Mouse (Mus musculus) 416B (cell line): ENCODE measurements around the gene Ube2m.

Experiments used
- DNase-seq: peaks from one replicate; pipeline ENCODE4 v3.0.0; 2011; ENCODE audit warnings: low read depth

Gene Ube2m

DNA sequence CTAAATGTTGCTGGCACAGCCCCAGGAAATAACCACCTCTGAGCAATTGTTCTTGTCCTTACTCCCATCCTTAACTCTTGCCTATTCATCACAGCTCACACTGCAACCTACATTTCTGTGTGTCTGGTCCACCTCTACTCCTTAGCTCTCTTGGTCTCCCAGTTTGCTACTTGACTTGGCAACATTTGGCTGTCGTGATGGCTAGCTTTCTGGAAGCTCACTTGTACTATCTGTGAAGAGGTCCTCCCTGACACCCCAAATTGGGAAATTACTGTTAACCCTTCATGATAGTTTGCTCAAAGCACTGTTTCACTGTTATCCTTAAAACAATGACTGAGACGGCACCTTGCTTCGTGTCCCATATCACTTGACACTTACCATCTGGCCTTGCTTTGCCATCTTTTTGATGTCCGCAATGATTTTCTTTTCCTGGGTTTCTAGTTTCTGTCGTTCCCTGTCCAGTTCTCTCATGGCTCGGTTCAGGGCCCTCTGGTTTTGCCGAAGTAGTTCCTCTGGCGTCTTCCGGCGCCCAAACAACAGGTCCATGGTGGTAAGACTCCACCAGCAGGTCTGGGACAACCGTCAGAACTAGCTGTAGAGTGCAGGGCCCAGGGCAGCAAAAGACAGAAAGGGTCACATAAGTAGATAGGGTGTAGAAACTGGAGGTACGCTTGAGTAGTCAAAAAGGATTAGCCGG lies 4.5 kb downstream of the Ube2m start:
- no peak for DNase-seq

DNA sequence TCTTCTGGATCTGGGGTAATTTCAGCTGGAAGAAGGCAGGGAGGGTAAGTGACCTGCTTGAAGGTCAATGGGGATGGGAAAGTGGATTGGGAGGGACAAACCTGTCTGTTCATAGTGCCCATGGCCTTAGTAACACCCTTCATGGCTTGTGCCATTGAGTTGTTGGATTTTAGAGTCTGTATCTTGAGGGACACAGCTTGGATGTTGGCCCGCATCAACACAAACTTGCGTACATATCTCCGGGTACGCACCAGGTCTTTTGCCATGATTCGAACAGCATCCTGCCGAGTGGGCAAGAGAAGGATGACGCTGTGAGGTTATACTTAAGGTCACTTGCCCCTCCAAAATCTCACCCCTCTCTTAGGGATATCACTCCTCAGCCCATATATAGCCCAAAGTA lies 5.5 kb downstream of the Ube2m start:
- DNase-seq = no peak

DNA sequence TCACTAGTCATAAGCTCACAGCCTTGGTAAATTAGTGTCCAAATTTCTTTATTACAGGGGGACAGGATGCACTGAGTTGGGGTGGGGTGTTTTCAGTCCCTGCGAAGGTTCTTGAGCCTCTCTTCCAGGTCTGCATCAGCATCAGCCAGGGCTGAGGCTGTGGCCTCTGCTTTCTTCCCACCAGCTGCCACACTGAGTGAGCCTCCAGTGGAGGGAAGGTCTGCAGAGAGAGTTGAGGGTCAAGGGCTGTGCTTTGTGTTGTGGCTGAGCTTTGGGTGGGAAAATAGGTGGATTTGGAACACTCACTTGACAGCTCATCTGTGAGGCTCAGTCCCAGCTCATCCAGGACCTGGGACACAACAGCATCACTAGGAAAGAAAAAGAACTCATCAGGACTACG lies 6.1 kb downstream of the Ube2m start:
- no peak for DNase-seq

DNA sequence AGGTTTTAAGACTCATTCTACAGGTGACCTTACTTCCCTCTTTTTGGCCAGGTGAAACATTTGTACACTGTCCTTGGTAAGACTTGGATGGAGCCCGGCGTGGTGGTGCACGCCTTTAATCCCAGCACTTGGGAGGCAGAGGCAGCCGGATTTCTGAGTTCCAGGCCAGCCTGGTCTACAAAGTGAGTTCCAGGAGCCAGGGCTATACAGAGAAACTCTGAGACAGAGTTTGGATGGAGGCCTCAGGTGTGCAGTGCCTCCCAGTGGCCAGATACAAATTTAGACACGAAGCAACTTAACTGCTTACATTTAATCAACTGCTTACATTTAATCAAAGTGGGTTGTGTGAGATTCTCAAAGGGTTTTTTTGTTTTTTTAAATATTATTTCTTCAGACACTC lies 7.0 kb downstream of the Ube2m start:
- DNase-seq = peak; percentile 59

DNA sequence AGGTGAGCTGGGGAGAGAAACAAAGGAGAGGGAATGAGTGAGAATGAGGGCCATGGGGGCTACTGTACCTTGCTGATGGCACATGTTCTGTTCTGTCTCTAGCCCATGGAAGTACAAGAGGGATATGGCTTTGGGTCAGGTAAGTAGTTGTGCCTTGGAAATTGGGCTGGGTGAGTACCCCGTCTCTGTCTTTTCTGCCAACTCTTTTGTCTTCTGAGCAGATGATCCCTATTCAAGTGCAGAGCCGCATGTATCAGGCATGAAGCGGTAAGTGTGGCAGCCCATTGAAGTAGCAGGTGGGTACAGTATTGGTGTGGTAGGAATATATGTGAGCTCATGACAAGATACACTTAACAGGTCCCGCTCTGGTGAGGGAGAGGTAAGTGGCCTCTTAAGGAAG lies 9.1 kb downstream of the Ube2m start:
- no peak for DNase-seq

DNA sequence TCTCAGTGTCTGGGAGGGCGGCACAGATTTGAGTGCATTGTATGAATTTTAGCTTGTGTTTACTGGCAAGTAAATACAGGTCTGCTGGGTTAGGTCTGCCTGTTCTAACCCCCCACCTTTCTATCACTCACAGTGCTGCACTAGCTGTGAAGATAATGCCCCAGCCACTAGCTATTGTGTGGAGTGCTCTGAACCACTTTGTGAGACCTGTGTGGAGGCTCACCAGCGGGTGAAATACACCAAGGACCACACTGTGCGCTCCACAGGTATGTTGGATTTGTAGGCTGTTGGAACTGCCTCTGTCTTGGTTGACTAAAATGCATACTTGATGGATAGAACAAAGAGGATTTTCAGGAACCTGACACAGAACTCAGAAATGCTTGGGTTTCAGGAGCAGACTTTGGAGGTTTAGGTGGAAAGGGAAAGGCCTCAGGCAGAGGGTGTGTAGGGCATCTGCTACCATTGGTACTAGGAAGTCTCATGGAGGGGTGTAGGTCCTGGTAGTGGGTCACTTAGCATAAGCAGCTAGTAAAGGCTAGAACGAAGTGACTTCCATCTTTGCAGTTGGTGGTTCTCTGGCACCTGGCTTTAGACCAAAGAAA lies 12.5 kb downstream of the Ube2m start:
- DNase-seq = no peak

DNA sequence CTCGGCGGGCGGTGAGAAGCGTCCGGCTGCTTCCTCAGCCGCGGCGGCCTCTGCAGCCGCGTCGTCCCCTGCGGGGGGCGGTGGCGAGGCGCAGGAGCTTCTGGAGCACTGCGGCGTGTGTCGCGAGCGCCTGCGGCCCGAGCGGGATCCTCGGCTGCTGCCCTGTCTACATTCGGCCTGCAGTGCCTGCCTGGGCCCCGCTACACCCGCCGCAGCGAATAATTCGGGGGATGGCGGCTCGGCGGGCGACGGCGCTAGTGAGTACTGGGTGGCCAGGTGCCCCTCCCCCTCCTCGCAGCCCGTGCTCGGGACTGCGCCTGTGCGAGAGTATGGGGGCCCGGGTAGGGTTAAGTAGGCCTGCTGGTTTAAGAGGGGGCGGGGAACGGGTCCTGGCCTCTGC lies 13.3 kb downstream of the Ube2m start:
- DNase-seq = peak; percentile 69

DNA sequence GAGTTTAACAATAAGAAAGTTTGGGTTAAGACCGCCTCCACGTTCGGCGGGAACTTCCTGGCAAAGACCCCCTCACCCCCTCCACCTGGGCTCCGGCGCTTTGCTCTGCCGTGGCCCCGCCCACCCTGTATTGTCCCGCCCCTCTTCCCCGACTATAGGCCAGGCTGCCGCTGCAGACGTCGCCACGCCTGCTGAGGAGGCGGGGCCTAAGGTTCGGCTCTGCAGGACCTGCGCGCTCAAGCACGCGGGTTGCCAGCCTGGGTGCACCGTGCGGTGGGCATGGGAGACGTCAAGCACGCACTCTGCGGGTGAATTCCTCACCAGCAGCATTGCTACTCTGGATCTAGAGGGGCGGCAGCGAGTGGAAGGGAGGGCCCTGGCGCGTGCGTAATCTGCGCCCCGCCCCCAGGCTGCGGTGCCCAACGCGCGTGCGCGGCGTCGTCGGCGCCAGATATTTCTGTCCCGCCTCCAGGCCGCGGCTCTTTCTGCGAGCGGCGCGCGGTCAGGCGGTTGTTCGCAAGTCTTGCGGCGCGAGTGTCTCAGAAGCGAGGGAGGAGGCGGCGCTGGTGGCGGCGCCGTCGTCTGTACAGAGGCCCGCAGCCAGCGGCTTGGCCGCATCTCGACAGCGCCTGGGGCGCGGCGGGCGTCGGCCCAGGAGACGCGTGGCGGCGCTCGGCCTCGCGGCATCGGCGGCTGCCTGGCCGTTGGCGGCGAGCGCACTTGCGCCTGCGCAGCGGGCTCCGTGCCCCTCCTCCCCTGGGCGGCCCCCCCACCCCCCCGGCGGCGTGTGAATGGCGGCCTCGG lies 13.9 kb downstream of the Ube2m start:
- DNase-seq = peak; percentile 96

DNA sequence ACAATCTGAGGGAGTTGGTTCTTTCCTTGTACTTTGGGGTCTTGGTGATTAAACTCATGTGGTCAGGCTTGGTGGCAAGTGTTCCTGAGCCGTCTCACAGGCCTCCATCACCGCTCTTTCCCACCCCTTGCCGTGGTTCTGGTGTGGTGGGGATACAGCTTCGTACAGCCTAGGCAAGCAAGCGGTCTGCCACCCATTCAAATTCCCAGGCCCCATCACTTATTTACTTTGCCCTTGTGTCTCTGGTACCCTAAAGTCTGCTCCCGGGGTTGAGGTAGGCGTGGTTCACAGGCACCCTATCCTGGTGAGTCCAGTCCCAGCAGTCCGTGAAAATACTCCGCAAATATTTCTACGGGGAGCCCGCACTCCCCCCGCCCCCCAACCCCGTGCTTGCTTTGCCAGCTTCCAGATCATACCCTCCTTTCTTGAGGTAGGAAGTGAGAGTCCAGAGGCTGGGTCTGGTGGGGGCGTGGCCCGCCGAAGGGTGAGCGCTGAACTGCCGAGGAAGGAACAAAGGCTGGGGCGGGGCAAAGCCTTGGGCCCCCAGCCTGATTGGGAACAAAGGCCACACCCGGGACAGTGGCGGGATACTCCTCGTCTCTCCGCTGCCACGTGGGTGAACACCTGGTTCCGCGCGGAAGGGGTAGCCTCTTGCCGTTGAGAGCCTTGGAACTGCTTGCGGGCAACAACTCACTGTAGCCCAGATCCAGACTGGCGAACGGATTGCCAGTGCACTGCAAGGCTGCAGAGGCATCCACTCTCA lies 15.1 kb downstream of the Ube2m start:
- DNase-seq = peak; percentile 96

DNA sequence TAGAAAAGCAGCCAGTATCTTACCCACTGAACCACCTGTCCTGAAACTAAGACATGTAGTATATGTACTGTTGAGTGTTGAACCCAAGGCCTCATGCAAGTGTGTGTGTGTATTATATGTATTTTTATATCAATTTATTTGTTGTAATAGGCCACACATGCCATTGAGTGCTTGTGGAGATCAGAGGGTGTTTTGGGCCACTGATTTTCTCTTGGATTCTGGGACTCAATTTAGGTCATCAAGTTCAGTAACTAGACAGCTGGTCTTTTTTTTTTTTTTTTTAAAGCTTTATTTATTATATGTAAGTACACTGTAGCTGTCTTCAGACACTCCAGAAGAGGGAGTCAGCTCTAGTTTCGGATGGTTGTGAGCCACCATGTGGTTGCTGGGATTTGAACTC lies 22.9 kb downstream of the Ube2m start:
- DNase-seq = no peak

DNA sequence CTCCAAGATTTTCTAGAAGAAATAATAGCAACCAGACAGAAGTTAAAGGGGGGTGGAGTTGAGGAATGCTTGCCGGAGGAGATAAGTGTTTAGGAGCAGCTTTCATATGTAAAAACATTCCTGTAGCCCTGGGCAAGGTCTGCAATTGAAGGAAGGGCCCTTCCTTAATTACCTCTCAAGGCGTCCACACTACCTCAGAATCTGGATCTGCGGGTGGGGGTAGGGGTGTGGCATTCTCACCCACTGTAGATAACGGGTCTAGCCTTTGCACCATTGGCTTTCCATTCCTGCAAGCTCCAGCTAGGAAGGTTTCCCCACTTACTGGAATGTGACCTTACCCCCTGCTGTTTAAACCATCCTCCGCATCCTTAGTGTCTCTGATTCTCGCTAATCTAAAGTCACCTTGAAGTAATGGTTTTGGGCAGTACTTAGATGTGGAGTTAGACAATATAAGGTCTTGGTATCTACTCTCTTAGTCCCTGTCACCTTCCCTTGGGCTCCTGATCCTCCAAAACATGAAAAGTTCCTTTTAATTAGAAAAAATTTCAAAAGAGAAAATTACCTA lies 23.7 kb downstream of the Ube2m start:
- no peak for DNase-seq

DNA sequence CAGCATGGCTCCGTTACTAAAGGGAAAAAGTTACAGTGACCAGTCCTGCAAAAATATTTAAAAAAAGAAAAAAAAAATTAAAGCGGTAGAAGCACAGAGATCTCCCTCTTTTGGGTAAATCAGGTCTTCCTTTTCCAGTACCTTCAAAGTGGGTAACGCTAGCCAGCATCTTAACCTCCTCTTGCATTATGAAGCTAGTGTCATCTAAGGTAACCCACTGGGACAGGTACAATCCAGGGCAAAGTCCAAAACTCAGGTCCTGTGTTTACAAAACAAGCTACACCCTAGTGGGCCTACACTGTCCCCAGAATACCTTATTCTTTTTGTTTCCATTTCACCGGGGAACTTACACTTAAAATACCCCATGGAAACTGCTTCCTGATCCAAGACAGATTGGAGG lies 24.4 kb downstream of the Ube2m start:
- no peak for DNase-seq

DNA sequence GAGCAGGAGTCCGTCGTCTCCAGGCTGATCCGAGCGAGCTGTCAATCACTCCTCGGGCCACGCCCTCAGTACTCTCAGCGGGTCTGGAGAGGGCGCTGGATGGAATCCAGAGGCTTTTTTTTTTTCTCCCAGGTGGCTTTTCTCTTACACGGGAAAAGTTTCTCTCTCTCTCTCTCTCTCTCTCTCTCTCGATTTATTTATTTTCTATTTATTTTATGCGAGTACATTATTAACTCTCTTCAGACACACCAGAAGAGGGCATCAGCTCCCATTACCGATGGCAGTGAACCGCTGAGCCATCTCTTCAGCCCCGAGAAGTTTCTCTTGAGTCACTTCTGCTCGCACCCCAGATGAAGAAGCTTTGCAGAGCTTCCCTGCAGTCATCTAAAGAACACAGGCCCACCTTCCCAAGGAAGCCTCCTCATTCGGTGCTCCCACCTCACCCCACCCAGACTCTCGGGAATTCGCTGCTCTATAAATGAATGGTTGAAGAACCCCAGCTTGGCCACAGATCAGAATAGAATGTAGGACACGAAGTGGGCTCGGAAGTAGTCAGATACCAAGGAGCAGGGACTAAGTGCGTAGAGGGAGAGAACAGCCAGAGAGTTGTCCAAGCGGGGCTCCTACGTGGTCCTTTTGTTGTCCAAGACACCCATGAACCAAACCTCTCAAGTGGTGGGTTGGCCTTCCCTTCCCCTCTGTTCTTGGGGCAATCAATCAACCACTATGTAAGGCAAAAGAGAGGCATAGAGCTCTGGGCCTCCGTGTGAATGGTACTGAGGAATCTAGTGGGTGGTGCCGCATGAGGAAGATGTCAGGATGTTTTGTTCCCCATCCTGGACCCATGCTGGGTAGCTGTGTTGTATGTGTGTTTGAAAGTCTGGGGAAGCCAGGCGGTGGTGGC lies 27.8 kb downstream of the Ube2m start, which contains the start of gene Zbtb45:
Gene Zbtb45 (minus strand): TSS at position 30 of the 904 bp plus-strand sequence.
- DNase-seq = peak; percentile 36

DNA sequence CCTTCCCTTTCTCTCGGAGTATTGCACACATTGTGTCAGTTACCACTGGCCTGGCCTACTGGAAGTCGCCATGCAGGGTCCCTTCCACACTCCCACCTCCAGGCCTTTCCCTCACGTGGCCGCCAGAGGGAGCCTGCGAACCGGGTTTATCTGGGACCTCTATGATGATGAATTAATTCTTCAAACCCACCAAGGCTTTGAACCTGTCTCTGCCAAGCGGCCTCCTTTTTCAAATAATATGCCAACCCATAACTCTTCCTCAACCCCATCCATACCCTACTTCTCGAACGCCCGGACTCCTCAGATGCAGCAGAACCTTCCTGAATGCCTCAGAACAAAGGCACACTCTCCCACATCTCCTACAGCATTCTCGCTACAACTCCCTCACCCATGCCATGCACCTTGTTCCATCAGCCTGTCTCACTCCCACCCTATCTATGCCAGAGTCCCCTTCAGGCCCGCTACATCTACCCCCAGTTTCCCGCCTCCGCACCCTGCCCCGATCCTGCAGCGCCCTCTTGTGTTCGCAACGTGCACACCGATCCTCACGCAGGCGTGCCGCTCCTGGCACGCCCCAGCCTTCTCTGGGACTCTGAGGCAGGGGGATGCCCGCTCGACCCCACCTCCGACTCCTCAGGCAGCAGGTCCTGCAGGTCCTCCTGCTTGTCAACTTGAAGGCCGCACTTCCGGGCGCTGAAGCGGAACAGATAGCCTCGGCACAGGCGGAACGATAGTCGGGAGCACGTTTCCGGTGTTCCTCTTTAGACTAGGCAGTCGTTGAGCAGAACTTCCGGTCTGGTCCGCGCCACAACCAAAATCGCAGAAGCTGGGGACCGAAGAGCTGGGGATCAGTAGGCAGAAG lies 28.7 kb downstream of the Ube2m start:
- peak; percentile 99 for DNase-seq

DNA sequence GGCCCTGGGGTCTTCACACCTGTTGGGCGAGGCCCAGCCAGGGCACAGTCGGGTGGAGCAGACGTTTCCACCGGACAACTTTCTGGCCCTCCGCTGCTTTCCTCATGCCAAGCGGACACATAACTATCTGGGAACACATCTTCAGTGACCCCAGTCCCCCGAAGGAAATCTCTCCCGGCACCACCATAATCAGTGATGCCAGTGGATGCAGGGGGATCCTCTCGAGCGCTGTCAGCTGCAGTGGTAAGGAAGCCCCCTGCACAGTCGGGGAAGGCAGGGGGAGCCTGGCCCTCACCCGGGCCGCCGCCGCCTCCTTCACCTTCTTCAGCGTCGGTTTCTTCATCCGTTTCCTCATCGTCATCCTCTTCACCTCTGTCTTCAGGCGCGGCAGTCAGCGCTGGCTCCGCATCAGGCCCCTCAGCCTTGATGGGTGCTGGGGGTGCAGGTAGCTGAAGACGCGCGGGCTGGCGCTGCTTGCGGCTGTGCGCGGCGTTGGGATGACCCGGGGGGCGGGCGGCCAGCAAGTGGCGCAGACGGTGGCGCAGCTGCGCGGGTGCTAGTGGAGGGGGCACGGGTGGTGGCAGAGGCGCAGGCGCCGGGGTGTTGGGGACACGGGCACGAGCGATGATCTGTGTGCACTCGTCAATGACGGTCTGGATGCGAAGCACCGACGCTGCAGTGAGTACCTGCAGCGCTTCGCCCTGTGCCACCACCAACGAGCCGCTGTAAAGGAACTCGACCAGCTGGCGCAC lies 30.6 kb downstream of the Ube2m start:
- no peak for DNase-seq

DNA sequence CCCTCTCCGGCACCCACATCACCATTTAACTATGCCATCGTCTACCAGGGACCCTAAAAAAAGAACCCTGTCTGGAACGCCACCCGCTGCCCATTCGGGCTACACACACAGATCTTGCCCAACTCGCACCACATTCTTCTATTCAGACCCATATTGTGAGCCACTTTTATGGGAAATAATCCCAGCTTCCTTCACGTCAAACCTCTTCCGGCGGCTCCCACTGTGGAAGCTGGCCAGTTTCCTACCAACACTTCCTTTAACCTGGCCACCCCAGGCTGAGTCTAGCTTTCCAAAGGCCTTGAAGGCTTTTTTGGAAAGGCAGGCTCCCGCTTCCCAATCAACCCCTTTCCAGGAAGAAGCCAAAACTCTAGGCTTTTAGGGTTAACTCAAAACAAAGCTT lies 31.5 kb downstream of the Ube2m start:
- DNase-seq = no peak

DNA sequence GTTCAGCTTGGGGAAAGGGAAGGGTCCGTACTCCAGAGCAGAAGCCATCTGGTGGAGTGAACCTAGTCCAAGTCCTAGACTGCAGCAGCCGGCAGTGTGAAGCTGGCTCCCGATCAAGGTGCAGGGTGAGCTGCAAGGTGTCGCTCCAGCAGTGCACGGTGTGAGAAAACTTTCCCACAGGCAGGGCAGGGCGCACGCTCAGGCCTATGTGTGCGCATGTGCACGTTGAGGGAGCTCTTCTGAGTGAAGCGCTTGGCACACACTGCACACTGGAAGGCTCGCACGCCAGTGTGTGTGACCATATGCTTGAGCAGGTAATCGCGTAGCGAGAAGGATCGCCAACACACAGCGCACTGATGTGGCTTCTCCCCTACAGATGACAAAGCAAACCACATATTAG lies 32.1 kb downstream of the Ube2m start:
- no peak for DNase-seq

DNA sequence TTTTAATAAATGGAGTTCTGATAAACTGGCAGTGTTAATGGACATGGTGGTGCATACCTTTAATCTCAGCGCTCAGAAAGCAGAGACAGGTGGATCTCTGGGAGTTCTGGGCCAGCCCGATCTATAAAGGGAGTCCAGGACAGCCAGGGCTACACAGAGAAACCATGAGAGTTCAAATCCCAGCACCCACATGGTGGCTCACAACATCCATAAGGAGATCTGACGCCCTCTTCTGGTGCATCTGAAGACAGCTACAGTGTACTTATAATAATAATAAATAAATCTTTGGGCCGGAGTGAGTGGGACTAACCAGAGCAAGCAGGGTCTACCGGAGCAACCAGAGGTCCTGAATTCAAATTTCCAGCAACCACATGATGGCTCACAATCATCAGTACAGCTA lies 34.7 kb downstream of the Ube2m start:
- peak; percentile 43 for DNase-seq

DNA sequence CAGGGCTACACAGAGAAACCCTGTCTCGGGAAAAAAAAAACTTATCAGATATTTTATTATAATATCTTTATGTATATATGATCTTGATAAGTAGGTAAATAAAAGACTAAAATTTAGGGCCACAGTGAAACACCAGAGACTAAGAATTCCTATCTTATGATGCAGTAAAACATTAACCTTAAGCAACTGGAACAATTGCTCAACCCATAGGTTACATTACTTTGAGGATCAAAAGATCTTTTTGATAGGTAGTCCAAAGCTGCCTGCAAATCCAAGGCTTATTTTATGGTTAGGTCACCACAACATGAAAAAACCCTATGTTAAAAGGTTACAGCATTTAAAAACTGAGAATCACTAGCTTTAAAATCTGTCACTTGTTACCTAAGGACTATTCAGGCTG lies 36.5 kb downstream of the Ube2m start:
- DNase-seq = no peak
